Mouse (Mus musculus) lung, postnatal 0 days (tissue): ENCODE data around the gene Zfp523.

Source experiments
- CTCF ChIP-seq: IDR thresholded peaks from 2 replicates; pipeline ENCODE4 v1.5.1; 2016; ENCODE audit warnings: antibody characterized with exemption, mild to moderate bottlenecking
- EP300 ChIP-seq: IDR thresholded peaks from 2 replicates; pipeline ENCODE4 v1.6.1; 2016; ENCODE audit warnings: antibody characterized with exemption, mild to moderate bottlenecking, control low read depth

- TF ChIP-seq CTCF = no peak
- TF ChIP-seq EP300 = no peak
Observed at GRCm38 (mm10) chr17:28160361-28160760, 16.6 kb upstream of the Zfp523 start.
